Mouse (Mus musculus) kidney, adult 8-10 months (tissue): ENCODE data around the gene Zc3h12b.
"Not testable (repeated sequence)": the region's sequence is repeated elsewhere in the genome, so short reads cannot be mapped to it uniquely, and the experiment has no call there.

Source experiments
- DNase-seq, 2 experiments: peaks; one replicate each; pipeline ENCODE4 v3.0.0; 2022

Gene Zc3h12b

DNA sequence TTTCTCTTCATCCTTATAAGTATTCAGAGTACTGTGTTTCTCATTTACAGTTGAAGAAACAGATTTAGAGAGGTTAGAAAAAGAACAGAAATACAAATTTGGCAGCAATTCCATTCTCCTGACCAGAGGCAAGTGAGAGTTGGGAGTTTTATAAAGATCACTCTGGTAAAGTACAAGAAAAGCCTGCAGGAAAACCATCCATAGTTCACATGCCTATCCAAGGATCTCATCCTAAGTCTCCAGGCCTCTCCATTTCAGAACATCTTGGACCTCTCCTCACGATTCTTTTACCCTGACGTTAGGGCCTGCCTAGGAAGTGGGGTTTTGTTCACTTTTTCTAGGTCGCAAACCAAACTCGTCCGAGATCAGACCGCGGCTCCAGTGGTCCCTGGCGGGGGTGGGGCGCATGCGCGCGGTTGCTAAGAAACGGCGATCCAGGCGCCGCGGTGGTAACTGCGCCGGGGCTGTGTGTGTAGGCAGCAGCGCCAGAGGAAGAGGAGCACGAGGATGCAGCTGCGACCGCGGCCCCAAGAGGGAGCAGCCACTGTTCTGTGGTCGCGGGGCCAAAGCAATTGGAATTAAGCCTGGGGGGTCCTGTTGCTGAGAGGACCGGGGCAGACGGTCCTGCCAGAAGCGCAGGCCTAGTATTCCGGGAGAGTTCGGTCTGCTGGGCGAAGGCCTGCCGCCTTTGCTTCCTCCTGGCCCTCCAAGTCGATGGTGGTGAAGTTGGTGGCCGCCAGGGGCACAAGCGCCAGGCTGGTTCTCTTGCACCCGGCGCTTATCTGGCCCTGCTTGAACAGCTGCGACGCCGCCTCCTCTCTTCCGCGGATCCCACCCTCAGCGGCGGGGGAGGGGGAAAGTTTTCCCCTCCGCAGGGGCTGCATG lies at the start of gene Zc3h12b:
Gene Zc3h12b, plus strand, starts transcription at position 452 of the 885 bp plus-strand sequence.
- peak; percentile 31 to 38 for DNase-seq

DNA sequence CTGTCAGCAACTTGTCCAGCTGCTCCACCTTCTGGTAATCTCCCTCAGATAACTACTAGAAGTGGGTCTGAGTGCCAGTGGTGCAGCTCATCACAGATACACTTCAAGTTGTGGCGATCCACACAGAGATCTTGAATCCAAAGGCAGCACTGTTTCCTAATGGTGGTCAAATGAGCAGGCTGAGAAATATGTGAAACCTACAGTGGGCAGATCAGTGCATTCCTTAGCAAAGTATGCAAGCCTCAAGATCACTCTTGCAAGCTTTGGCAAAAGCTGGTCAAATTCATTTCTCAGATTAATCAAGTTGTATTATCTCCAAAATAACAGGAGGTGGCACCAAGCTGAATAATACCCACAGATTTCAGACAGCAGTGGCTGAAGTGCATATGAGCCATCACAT lies 29.3 kb upstream of the Zc3h12b start:
- no peak for DNase-seq

DNA sequence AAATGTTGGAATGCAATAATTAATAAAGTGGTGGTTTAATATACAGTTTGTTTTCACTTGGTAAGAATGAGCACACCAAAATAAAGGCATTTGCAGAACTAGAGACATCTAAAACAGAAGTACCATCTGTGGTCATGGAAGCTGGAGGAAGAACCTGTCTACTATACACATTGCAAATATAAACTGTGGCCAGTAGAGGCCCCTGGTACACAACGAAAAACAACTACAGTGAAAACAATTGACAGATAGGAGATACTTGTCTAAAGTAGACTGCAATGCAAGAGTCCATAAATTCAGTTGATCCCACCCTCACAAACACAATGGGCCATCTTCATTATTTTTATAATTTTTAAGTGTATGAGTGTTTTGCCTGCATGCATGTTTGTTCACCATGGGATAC lies 24.4 kb upstream of the Zc3h12b start:
- DNase-seq: peak in 1 of 2 experiments; percentile 1

DNA sequence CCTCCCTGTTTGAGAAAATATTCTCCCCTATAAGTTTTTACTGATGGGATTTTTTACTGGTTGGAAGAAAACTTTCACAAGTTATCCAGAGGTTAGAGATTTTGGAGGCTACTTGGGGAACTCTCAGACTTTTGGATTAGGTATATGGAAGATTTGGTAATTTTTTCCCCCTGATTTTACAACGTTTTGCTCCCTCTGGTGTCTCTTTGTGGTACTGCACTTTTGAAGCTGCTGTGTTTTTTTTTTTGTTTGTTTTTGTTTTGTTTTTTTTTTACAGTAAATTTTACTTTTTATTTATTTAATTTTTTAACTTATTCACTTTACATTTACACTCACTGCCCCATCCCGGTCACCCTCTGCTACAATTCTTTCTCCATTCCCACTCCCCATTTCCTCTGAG lies 26.8 kb downstream of the Zc3h12b start:
- DNase-seq: peak in 1 of 2 experiments; percentile 3

DNA sequence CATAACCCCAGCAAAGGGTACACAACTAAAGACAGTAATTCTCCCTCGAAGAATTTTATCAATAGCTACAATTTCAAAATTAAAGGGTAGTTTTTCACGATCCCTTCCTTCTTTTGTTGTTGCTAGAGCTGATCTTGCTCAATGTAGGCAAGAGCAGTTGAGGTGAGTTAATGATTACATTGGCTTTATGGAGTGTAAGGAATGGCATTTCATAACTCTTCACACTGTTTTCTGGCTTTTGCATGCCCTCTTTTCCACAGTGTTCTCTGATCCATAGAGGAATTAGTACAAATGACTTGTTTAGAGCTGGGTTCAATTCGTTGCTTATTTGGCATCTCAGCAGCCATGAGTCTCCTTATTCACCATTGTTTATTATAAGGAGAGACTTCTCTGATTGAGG lies 84.4 kb downstream of the Zc3h12b start:
- peak in 1 of 2 experiments; percentile 21 for DNase-seq

DNA sequence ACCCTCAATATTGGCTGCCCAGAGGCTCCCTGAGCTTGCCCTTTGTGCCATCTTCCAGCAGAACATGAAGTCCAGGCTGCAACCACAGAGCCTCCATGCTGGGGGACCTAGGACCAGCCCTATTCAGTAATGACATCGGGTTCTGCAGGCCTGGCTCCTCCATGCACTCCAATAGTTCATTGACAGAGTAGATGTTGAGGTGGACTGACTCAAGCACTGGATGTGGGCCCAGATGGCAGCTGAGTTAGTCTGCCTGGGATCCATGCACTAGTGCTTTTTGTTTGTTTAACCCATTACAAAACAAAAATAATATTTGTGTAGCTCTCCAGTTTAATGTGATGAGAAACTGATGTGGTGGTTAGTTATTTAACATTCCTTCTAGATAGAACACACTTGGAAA lies 90.3 kb downstream of the Zc3h12b start:
- DNase-seq: no peak

DNA sequence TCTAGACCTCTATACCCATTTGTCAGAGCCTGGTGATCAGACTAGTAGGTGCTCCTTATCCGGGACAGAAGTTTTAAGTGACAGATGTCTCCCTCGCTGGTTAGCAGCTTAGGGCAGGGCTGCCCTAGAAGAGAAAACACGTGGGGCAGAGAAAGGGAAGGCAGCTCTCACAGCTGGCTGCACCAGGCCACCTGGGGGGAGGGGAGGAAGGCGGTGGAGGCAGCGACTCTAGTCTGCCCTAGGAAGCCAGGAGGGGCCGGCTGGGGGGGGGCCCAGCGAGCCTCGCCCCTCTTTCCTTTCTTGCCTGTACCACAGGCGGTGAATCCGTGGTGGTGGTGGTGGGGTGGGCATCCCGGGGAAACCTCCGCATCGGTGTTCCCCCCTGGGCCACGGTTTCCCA lies 141.3 kb downstream of the Zc3h12b start:
- no peak for DNase-seq

DNA sequence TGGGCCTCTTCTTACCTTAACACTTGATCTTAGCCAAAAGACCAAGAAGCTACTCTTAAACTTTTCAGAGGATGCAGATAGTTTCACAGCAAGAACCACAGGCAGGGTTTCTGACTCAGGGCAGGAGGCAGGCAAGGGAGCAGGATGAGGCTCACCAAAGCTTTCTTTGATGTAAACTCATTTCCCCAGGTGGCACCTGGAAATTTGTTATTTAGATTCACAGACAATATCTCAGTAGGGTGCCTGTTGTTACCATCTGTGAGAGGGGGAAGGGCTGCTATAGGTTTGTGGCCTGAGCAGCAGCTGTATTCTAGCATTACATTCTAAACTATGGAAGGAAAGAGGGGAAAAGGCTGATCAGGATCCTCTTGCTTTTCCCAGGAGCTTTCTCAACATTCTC lies 169.6 kb downstream of the Zc3h12b start:
- no peak for DNase-seq

DNA sequence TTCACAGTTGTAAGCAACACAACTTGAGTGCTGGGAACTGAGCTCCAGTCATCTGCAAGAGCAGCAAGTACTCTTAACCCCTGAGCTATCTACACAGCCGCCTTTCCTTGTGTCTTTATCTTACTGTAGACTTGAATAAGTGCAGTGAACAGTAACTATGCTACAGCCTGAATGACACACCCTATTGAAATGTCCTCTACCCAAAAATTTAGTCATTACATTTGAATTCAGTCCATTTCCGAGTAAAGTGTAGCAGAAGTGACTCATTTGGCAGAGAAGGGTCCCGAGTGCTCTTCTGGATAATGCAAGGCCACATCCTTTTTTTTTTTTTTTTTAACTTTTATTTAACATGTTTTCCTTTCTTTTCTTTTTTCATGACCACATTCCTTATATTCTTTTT lies 191.2 kb downstream of the Zc3h12b start:
- DNase-seq: no peak

DNA sequence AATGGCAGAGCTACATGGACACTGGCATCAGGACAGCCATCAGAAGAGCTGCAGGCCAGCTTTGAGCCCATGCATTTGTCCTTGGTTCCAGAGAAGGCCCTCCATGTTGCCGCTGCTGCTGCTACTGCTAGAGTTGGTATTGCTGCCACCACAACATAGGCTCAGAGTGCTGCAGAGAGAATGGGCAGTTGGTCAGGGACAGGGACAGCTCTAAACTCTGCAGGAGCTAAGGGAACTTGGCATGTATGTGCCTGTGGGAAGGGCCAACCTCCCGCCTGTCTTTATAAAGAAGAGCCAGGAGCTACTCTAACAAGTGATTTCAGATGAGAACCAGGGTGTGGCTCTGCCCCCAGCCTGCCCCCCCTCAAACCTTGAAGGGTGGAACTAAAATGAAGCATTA lies 224.0 kb downstream of the Zc3h12b start:
- no peak for DNase-seq

DNA sequence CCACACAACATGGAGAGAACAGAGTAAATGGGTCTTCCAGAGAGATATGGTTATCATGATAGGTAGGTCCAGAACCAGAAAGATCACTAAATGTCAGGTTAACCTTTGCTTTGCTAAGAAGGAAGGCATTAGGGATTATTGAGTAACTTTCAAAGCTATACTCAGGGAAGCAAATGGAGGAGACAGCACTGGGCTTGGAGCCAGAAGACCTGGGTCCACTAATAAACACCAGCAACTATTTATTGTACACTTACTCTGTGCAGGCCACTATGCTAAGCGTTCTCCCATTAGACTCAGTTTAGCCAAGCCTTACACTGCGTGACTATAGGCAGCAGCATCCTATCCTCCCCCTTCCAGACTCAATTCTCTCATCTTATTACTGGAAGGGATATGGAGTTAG lies 234.0 kb downstream of the Zc3h12b start:
- peak; percentile 13 to 46 for DNase-seq

DNA sequence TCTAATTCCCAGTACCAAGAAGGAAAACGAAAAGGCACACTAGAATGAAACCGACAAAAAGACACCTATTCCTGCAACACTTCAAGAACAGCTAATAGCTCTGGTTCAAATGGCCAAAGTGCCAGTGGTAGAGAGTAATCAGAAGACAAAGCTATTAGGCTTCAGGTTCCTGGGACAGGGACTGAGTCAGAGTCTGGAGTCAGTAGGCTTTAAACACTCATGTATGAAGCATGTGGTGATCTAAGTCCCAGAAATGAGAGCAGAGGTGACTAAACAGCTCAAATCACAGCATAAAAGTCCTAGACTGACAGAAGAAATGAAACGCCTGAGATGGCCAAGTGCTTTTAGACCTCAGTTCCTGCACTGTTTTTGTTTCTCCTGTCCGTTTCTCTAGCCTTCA lies 236.7 kb downstream of the Zc3h12b start:
- DNase-seq: no peak

DNA sequence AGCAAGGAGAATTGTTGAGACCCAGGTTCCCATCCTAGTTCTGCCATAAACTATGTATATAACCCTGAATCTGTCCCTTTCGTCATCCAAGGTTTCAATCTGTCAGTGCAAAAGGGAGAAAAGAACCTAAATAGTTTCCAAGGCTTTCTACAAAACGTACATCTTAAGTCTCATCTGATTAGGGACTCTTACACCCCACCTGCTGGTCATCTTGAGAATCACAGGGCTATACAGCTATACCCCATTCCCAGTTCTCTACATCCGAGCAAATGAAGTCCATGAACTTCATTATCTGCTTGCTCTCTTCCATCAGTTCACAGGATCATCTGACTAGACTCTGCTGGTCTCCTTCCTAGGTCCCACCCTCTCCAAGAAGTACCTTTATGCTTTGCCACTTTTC lies 239.3 kb downstream of the Zc3h12b start:
- DNase-seq: peak; percentile 13 to 49

DNA sequence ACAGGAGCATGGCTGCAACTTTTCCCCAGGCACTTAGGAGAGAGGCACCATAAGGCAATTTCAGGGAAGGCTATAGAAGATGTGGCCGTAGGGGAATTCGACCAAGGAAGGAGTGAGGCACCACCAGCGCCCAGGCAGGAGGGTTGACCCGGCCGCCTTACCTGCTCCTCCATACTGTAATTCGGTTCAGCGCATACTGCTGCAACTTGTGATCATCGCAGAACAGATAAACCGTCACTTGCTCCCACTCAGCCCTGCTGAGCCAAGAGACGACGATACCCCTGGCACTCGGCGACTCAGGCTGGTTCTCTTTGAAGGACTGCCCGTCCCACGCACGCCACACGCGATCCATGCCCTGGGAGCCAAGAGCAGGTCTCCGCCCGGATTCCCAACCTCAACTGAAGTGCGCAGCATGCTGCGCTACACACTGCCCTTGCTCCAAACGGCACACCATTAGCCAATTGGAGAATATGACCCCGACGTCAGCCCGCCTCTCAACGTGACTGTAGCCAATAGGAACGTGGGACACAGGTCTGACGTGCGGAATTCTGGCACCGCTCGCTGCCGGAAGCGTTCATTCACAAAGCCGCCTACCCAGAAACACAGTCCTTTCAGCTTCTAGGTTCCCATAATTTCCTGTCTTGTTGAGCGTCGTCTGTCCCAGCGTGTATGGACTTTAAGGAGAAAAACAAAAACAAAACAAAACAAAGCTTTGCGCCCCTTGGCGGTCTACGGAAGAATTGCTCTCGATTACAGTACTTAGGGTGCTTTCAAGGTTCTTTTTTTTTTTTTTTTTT lies 245.2 kb downstream of the Zc3h12b start, which contains the start of gene Las1l:
Gene Las1l, minus strand, starts transcription at position 466 of the 797 bp plus-strand sequence.
- peak; percentile 93 to 94 for DNase-seq

DNA sequence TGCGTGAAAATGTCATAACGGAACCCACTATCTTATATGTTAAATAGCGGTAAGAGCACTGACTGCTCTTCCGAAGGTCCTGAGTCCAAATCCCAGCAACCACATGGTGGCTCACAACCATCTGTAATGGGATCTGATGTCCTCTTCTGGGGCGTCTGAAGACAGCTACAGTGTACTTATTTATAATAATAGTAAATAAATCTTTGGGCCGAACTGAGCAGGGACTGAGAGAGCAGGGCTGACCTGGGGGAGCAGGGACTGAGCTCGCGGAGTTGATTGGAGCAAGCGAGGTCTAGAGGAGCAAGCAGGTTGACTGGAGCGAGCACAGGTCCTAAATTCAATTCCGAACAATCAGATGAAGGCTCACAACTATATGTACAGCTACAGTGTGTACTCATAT lies 246.0 kb downstream of the Zc3h12b start:
- not testable (repeated sequence) for DNase-seq

DNA sequence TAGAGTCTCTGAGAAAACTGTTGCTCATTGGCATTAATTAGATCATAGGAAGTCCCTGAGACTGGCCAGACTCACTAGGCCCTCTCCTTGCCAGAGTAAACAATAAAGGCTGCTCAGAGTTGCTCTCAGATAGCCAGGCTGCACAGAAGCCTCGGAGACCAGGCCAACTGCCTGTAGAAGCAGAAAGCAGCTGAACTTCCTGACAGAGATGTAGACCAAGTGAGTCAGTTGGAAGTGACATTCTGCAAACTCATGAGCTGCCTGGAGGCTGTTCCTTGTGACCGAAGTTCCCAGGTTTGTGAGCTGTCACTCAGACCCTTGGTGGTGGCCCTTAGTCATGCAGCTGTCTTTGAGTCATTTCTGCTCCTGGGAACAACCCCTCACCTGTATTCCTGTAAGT lies 251.9 kb downstream of the Zc3h12b start:
- no peak for DNase-seq

DNA sequence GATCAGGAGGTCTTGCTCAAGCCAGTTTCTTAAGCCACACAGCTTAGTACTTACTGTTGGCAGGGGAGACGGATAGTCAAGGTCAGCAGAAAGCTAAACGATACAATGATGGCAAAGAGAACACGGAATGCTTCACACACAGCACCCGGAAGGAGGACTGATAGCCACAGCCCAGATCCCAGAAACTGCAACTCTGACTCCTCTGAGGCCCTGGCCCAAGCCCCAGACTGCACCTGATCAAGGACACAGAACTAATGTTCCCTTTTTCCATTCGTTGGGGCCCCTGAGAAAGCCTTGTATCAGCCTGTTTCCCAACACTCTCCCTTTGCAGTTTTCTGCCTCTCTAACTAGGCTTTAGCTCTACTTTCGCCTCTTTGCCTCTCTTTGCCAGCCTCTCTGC lies 253.6 kb downstream of the Zc3h12b start:
- DNase-seq: no peak

DNA sequence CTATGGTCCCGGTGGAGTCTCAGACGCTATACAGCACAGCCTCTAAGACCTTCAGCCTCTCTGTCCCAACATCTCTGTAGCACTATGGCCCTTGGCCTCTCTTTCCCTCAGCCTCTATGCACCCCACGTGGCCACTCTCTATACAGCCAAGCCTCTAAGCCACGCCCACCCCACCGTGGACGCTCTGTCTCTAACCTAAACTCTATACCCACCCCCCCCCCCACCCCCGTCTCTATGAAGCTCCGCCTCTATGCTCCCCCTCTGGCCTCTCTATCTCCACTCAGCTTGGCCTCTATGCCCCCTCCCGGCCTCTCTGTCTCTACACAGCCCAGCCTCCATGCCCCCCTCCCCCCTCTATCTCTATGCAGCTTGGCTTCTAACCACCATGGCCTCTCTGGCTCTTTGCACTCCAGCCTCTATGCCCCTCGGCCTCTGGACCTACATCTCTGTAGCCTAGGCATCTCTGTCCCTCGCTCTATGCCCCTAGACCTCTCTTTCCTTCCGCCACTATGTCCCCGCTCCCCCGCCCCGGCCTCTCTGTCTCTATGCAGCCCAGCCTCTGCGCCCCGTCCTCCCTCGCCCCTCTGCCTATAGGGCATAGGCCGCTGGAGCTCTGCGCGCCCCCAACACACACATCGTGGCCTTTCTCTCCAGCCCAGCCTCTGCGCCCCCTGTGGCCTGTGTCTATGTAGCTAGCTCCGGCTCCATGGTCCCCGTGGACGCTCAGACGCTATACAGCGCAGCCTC lies 256.5 kb downstream of the Zc3h12b start:
- peak; percentile 14 to 27 for DNase-seq

DNA sequence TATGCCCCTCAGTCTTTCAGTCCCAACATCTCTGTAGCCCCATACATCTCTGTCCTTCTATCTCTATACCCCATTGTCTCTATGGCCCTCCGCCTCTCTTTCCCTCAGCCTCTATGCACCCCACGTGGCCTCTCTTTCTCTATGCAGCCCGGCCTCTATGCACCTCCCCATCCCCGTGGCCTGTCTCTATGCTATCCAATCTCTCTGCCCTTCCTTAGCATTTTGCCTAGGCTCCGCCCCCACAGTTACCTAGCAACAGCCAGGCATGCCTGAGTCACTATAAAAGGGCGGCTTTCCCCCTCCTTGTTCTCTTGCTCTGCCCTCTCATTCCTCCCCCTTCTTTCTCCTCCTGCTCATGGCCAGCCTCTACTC lies 257.1 kb downstream of the Zc3h12b start:
- DNase-seq: peak; percentile 60 to 77

DNA sequence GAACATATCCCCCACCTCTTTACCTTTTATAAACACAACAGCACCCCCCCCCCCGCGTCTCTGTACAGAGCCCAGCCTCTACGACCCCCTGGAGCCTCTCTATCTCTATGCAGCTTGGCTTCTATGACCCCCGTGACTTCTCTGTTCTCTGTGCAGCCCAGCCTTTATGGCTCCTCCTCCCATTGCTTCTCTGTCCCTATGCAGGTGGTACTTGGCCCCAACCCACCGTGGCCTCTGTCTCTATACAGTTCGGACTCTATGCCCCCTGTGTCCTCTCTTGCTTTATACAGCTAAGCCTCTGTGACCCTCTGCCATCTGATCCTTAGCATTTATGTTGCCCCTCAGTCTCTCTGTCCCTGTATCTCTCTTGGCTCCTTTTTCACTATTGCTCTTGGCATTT lies 257.6 kb downstream of the Zc3h12b start:
- no peak for DNase-seq

DNA sequence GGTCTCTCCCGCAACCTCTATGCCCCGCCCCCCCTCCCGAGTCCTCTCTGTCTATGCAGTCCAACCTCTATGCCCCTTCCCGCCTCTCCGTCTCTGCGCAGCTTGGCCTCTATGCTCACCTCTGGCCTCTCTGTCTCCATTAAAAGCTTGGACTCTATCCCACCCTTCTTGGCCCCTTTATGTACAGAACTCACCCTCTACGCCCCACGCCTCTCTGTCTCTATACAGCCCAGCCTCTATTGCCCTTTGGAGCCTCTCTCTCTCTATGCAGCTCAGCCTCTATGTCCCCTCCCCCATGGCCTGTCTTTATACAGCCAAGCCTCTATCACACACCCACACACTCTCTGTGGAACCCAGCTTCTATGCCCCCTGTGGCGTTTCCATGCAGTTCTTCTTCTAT lies 258.5 kb downstream of the Zc3h12b start:
- DNase-seq: no peak
